Mouse (Mus musculus) hindbrain, postnatal 0 days (tissue): ENCODE data around the gene Tmco1. TPM values are rescaled to one million over a fixed set of nuclear protein-coding genes. Genes with fewer than 3 reads are reported as not detected.

ENCODE experiments used
- ATAC-seq: fragments of 200-750 bp; cut with Nextera tagmentation; 2 replicates; pipeline ENCODE4 v1.8.0; 2017; ENCODE audit warnings: mild to moderate bottlenecking, moderate TSS enrichment, moderate library complexity
- DNase-seq: peaks from one replicate; pipeline ENCODE4 v3.0.0-alpha.2; 2015; ENCODE audit warnings: low spot score
- H3K27ac ChIP-seq: fragments of 300-500 bp; sonication (generic); 2 replicates; pipeline ENCODE4 v1.5.1; 2014; ENCODE audit warnings: mild to moderate bottlenecking
- H3K27me3 ChIP-seq: fragments of 300-500 bp; sonication (generic); 2 replicates; pipeline ENCODE4 v1.6.1; 2014; ENCODE audit warnings: low read length, mixed read lengths; ENCODE audit not compliant: insufficient read depth
- H3K36me3 ChIP-seq: fragments of 300-500 bp; sonication (generic); 2 replicates; pipeline ENCODE4 v1.6.1; 2014; ENCODE audit warnings: low read length, mixed read lengths; ENCODE audit not compliant: insufficient read depth
- H3K4me1 ChIP-seq: fragments of 300-500 bp; sonication (generic); 2 replicates; pipeline ENCODE4 v1.6.1; 2014; ENCODE audit warnings: antibody characterized with exemption, low read length, mixed read lengths; ENCODE audit not compliant: insufficient read depth
- H3K4me2 ChIP-seq: fragments of 300-500 bp; sonication (generic); 2 replicates; pipeline ENCODE4 v1.6.1; 2014; ENCODE audit warnings: low read depth, mild to moderate bottlenecking, low read length, moderate library complexity, mixed read lengths
- H3K4me3 ChIP-seq: fragments of 300-500 bp; sonication (generic); 2 replicates; pipeline ENCODE4 v1.5.1; 2014; ENCODE audit warnings: low read length
- H3K9ac ChIP-seq: fragments of 300-500 bp; sonication (generic); replicated peaks from 2 replicates; pipeline ENCODE4 v1.6.1; 2014; ENCODE audit warnings: mild to moderate bottlenecking, low read length, moderate library complexity, mixed read lengths
- H3K9me3 ChIP-seq: fragments of 300-500 bp; sonication (generic); 2 replicates; pipeline ENCODE4 v1.6.1; 2016; ENCODE audit warnings: low read length, mixed read lengths
- CTCF ChIP-seq: IDR thresholded peaks from 2 replicates; pipeline ENCODE4 v1.5.1; 2016; ENCODE audit warnings: antibody characterized with exemption, control low read depth, low read depth
- WGBS: fragments of 180-500 bp; shearing (Covaris S2); extraction: QIAGEN DNeasy Blood & Tissue Kit; methylation state at CpG from one replicate; pipeline ENCODE4 v1.1.7; 2014; 5-methylcytosine and 5-hydroxymethylcytosine counted together
- polyA plus RNA-seq: library from polyadenylated mRNA; unstranded; fragments of >200 nt; fragmentation: Nextera tagmentation; extraction: Ambion mirVana; gene quantifications from 2 replicates; pipeline ENCODE4 v1.2.1, GENCODE M21; 2015
- total RNA-seq: library from RNA; depleted of rRNA; stranded (reverse); fragments of >200 nt; gene quantifications from 2 replicates; pipeline ENCODE4 v1.2.3, GENCODE M21; 2014

Tmco1 gene
- total and polyA plus RNA-seq, 2 experiments from 2014 or later: 63.2 to 70.4 TPM

DNA sequence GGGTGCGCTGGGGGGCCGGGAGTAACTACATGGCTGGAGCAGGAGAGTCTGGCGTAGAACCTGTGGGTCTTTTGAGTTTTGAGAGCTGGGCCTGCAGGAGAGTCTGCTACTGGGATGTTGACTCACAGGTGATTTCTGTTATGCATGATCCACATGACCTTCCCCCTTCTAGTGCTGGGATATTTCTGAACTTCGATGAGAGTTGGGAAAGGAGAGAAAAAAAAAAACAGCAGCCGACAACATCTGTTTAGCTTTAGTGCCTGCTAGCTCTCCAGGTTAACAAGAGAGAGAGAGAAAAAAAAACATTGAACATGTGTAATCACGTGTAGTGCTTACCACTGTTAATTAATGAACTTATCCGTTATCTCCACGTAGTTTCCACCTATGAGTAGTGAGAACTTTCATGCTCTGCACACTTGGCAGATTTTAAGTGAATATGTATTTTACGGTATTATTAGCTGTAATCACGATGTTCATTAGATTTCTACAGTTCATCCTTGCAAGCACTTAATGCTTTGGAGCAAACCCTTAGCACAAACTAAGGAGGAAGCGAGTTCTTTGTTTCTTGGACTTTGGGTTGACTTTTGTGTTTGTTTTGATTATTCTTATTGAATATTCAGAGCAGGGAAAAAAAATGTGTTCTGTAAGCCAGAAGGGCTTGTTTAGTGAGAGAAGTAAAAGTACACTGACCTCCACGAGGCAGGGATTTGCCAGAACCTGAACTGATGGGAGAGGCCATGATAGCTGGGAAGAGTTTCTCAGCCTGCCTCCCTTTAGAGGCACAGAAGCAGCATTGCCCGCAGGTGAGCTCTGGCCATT is 42.6 kb downstream of the Tmco1 start:
- ATAC-seq (no peak), DNase-seq (no peak)
- Histone ChIP-seq H3K4me3 (peak overlapping the region; percentile 80), H3K4me1 (no peaks in the 10 kb centered on the region), H3K36me3 (peaks cover 8% of the 10 kb centered on the region), H3K27me3 (no peaks in the 10 kb centered on the region), H3K9me3 (no peaks in the 10 kb centered on the region), H3K4me2 (peak overlapping the region; percentile 83), H3K27ac (peak overlapping the region; percentile 89), H3K9ac (peak overlapping the region; percentile 83)
- no peak for TF ChIP-seq CTCF
- WGBS: 34% methylated on average over 13 of the region's 13 CpGs

DNA sequence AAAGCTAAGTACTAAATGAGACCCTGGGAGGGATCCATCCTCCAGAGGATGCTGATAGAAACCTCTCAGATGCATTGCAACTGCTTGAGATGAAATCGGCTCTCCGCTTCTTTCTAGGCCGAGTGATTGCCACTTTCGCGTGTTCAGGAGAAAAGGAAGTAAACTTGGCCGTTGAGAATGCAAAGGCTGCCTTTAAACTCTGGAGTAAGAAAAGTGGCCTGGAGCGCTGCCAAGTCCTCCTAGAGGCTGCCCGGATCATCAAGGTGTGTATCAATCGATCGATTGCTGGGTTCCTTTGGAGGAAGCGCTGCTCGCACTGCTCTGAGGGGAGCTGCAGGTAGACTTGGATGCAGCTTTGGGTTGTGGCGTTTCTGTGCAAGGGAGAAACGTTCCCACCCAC is 44.2 kb downstream of the Tmco1 start:
- Histone ChIP-seq H3K27ac (no peak overlapping the region), H3K4me2 (no peak overlapping the region), H3K9ac (no peak overlapping the region), H3K27me3 (no peaks in the 10 kb centered on the region), H3K4me3 (no peak overlapping the region), H3K9me3 (no peaks in the 10 kb centered on the region), H3K4me1 (no peaks in the 10 kb centered on the region), H3K36me3 (peaks cover 24% of the 10 kb centered on the region)
- 93% methylated on average over 14 of the region's 14 CpGs for WGBS
- DNase-seq (no peak), ATAC-seq (no peak)
- no peak for TF ChIP-seq CTCF

DNA sequence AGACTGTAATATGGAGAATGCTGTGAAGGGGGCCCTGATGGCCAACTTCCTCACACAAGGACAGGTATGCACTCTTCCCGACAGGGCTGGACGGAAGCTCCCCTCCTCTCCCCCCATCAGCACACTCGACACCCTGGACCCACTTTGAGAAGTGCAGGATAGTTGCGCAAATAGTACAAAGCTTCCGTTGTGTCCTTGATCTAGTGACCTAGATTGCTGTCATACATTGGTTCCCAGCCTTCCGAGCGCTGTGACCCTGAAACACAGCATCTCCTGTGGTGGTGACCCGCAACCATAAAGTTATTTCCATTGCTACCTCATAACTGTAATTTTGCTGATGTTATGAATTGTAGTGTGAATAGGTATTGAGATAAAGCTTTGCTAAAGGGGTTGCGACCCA is 49.2 kb downstream of the Tmco1 start:
- ATAC-seq: no peak
- TF ChIP-seq CTCF: no peak
- peaks cover 33% of the 10 kb centered on the region for H3K36me3 ChIP-seq
- no peaks in the 10 kb centered on the region for H3K27me3 ChIP-seq
- no peak overlapping the region for H3K9ac ChIP-seq
- no peaks in the 10 kb centered on the region for H3K4me1 ChIP-seq
- H3K27ac ChIP-seq: no peak overlapping the region
- 98% methylated on average over 9 of the region's 9 CpGs for WGBS
- H3K4me2 ChIP-seq: no peak overlapping the region
- no peak for DNase-seq
- no peaks in the 10 kb centered on the region for H3K9me3 ChIP-seq
- no peak overlapping the region for H3K4me3 ChIP-seq

DNA sequence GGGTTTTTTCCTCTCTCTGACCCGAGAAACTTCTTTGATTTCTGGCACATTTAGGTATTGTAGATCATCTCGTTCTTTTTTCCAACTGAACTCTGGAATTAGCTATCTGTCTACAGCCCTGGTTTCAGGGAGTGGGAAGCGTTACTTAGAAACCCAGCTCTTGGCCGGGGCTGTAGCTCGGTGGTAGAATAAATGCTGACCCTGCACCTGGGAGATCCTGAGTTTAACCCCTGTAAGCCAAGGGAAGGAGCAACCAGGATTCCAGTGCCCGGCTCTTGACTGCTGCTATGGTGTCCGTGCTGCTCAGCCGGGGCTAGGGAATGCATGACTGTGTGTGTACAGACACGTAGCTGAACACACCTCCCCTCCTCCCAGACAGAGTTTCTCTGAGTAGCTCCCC is 50.6 kb downstream of the Tmco1 start:
- H3K36me3 ChIP-seq: peaks cover 33% of the 10 kb centered on the region
- DNase-seq (no peak), ATAC-seq (no peak)
- no peak overlapping the region for H3K27ac ChIP-seq
- no peak overlapping the region for H3K4me2 ChIP-seq
- WGBS: 77% methylated on average over 9 of the region's 9 CpGs
- H3K9me3 ChIP-seq: no peaks in the 10 kb centered on the region
- TF ChIP-seq CTCF: no peak
- H3K4me1 ChIP-seq: no peaks in the 10 kb centered on the region
- H3K27me3 ChIP-seq: no peaks in the 10 kb centered on the region
- no peak overlapping the region for H3K4me3 ChIP-seq
- H3K9ac ChIP-seq: no peak overlapping the region

DNA sequence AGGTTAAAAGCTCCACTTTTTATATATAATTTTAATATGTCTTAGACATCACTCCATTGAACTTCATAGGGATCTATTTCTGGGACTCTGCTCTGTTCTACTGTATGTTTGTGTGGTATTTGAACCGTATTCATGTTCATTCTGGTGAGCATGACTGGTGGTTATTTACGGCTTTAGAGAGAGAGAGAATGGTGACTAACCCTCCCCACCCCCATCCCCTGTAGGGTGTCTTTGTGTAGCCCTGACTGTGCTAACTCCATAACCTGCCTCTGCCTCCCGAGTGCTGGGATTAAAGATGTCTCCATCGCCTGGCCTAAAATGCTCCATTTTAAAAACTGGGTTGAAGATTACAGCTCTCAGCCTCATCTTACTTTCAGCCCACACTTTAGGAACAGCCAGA is 52.1 kb downstream of the Tmco1 start:
- H3K27me3 ChIP-seq: no peaks in the 10 kb centered on the region
- no peak for DNase-seq
- no peaks in the 10 kb centered on the region for H3K9me3 ChIP-seq
- no peak for TF ChIP-seq CTCF
- no peak for ATAC-seq
- H3K4me1 ChIP-seq: no peaks in the 10 kb centered on the region
- WGBS: 43% methylated on average over 4 of the region's 4 CpGs
- no peak overlapping the region for H3K4me2 ChIP-seq
- H3K9ac ChIP-seq: no peak overlapping the region
- no peak overlapping the region for H3K4me3 ChIP-seq
- H3K27ac ChIP-seq: no peak overlapping the region
- peaks cover 30% of the 10 kb centered on the region for H3K36me3 ChIP-seq

DNA sequence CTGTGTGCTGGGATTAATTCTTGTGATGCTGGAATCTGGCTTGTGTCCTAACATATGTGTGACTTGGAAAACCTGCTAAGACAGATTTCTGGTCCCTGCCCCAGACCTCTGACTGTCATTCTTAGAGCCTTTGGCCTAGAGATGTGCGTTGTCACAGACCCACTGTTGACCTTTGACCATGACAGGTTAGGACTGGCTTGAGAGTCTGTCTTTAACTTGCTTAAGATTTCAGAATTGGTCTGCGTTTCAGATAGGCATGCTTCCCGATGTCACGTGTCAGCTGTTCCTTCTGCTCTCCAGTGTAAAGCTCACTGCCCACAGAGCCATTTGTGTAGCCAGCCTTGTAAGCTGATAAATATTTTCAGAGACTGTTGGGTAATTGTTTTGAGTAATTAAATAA is 54.6 kb downstream of the Tmco1 start:
- no peak overlapping the region for H3K27ac ChIP-seq
- TF ChIP-seq CTCF: no peak
- ATAC-seq: no peak
- no peaks in the 10 kb centered on the region for H3K9me3 ChIP-seq
- no peak overlapping the region for H3K9ac ChIP-seq
- WGBS: 70% methylated on average over 4 of the region's 4 CpGs
- H3K4me3 ChIP-seq: no peak overlapping the region
- H3K4me1 ChIP-seq: no peaks in the 10 kb centered on the region
- no peaks in the 10 kb centered on the region for H3K27me3 ChIP-seq
- H3K36me3 ChIP-seq: peaks cover 16% of the 10 kb centered on the region
- no peak overlapping the region for H3K4me2 ChIP-seq
- DNase-seq: no peak

DNA sequence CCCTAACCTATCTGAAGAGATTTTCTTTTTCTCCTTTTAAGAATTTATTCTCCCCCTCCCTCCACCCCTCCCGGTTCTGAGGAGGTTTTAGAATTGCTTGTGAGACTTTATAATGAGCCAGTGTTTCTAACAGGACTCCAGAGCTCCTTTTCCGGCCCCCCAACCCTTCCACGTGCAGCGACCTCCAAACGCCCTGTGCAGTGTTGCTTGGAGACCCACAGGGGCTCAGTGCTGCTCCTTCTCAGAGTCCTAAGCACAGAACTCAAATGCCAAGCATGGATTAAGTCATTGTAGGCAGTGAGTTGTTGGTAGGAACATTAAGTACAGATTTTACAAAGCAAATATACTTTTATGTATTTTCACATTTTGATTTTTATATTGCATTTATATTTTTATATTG is 55.1 kb downstream of the Tmco1 start:
- ATAC-seq (0 out of 2 replicates have a peak, but pooled peaks have one; percentile 55), DNase-seq (peak; percentile 12)
- Histone ChIP-seq H3K9me3 (no peaks in the 10 kb centered on the region), H3K27ac (no peak overlapping the region), H3K4me3 (no peak overlapping the region), H3K27me3 (no peaks in the 10 kb centered on the region), H3K4me2 (no peak overlapping the region), H3K9ac (no peak overlapping the region), H3K36me3 (peaks cover 19% of the 10 kb centered on the region), H3K4me1 (no peaks in the 10 kb centered on the region)
- no peak for TF ChIP-seq CTCF
- WGBS: 59% methylated on average over 5 of the region's 5 CpGs
